Mouse (Mus musculus) erythroid progenitor cell, adult 5-6 weeks (primary cell): ENCODE measurements around the gene Trpm3. TPM values are rescaled to one million over a fixed set of nuclear protein-coding genes. Genes with fewer than 3 reads are reported as not detected.
"Not testable (repeated sequence)": the region's sequence is repeated elsewhere in the genome, so short reads cannot be mapped to it uniquely, and the experiment has no call there.

Experiments used
- ATAC-seq: replicated peaks from 2 replicates; pipeline ENCODE4 v1.8.0; 2016; ENCODE audit warnings: moderate number of reproducible peaks, mild to moderate bottlenecking, moderate TSS enrichment, inconsistent platforms; ENCODE audit not compliant: poor library complexity, low FRiP score, severe bottlenecking
- total RNA-seq, 2 experiments: library from RNA; stranded (forward) in 1 of 2; stranded (reverse) in 1 of 2; fragments of 150-400 nt in 1 of 2; fragments of 186-747, 209-891 nt in 1 of 2; gene quantifications; 2 replicates each; pipeline versions ENCODE4 v1.2.3 to v1.2.4; 2015 to 2017; ENCODE audit warnings: low replicate concordance in 2 of 2

The Trpm3 gene
- total RNA-seq, 2 experiments from 2014 or later: not detected

DNA sequence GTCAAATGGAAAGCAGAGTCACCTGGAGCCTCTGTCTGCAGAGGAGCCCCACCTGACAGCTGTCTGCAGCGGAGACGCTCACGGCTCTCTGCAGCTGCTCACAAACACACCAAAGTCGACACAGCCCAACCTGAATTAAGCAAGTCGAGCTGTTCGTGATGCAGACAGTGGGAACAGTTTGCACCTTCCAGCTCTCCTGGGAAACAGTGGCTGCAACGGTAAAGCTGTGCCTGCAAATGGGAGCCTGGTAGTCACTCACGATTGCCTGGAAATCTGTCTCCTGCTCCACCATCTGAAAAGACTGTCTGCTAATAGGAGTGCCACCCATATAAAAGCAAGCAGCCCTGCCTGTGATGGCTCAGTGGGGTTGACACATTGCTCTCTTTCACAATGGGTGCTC is 865.0 kb downstream of the Trpm3 start:
- ATAC-seq: no peak

DNA sequence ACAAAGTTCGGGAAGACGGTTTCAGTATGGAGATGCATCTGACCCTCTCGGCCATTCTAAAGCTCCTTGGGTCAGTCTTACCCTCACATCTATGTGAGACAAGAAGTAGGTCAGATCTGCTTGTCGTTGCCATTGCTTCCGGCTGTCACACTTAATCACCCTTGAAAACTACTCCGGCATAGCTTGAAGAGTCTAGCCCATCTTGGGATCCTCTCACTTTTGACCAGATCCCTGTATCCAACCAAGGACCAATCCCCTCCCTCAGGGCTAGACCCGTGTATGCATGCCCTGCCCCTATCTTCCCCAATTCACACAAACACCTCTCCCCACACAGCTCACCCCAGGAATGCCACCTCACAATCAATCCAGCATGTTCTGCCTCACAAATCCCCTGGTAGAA is 867.0 kb downstream of the Trpm3 start:
- no peak for ATAC-seq

GRCm38 (mm10) chr19:23006517-23007273 is 867.8 kb downstream of the Trpm3 start:
- no peak for ATAC-seq

DNA sequence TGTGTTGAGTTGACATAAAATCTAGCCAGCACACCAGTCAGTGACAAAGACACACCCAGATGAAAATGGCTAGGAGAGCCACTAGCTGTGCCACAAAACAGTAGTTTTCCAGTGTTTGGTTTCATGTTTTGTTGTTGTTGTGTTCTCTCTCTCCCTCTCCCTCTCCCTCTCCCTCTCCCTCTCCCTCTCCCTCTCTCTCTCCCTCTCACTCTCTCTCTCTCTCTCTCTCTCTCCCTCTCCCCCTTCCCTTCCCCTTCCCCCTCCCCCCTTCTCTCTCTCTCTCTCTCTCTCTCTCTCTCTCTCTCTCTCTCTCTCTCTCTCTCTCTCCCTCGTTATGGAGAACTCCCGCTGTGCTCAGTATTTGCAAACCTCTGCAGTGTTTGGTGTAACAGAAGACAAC is 874.8 kb downstream of the Trpm3 start:
- no peak for ATAC-seq

GRCm38 (mm10) chr19:23015516-23015915 is 876.7 kb downstream of the Trpm3 start:
- 0 out of 2 replicates have a peak, but pooled peaks have one; percentile 54 for ATAC-seq

DNA sequence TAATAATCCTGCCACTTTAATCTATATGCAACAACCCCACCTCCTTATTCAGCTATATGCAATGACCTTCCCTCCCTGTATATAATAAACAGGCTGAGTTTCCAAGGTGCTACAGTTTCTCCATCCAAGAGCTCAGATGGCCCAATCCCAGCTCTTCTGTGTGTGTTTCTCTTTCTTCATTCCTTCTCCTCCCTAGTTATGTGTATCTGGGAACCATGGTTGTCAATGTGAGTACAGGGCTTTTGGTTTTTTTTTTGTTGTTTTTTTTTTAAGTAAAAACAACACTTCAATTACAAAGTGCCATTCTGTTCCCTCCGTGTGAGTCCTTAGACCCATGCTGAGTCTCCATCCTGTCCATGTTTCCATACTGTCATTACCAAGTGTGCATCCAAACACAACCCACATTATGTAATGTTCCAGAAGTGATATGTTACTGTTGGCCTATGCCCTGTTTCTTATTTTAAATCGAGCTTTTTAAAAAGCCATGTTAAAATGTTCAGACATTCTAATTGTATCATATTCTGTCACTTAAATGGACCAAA is 879.4 kb downstream of the Trpm3 start:
- no peak for ATAC-seq

- ATAC-seq: no peak
Observed at GRCm38 (mm10) chr19:23022902-23023301, 884.1 kb downstream of the Trpm3 start.

DNA sequence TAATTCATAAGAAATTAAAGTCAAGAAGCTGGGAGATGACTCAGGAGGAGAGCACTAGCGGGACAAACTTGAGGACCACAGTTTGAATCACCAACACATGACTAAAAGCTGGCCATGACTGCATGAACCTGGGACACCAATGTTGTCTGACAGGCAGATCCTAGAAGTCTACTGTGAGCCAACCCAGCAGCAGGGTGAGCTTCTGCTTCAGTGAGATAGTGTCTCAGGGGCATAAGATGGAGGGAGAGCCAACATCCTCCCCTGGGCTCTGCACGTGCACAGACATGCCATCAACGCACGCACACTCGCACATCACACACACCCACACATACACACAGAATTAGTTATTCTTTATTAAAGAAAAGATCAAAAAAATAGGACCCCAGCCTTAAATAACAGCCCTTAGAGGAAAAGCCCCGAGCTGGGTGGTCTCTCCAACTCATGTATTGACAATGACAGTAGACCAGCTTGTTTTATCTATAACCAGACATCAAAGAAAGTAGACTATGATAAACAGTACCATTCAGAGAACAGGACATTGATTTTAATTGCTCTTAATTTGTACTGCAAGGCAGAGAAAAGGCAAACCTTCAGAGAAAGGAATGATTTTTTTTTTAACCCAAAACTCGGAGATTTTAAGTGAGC is 884.6 kb downstream of the Trpm3 start:
- ATAC-seq: no peak

GRCm38 (mm10) chr19:23024821-23025220 is 886.0 kb downstream of the Trpm3 start:
- ATAC-seq: no peak

GRCm38 (mm10) chr19:23026427-23026826 is 887.6 kb downstream of the Trpm3 start:
- no peak for ATAC-seq

GRCm38 (mm10) chr19:23028283-23028682 is 889.4 kb downstream of the Trpm3 start:
- ATAC-seq: no peak

DNA sequence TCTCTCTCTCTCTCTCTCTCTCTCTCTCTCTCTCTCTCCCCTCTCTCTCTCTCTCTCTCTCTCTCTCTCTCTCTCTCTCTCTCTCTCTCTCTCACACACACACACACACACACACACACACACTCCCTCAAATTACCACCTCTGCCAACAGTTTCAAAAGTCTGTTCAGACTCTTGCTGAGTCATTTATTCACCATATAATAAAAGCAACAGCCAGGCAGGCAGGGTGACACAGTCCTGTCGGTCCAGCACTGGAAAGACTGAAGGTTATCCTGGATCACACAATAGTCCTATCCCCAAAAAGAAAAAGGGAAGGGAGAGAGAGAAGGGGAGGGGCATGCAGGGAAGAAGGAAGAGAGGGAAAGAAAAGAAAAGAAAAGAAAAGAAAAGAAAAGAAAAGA is 894.5 kb downstream of the Trpm3 start:
- ATAC-seq: not testable (repeated sequence)

DNA sequence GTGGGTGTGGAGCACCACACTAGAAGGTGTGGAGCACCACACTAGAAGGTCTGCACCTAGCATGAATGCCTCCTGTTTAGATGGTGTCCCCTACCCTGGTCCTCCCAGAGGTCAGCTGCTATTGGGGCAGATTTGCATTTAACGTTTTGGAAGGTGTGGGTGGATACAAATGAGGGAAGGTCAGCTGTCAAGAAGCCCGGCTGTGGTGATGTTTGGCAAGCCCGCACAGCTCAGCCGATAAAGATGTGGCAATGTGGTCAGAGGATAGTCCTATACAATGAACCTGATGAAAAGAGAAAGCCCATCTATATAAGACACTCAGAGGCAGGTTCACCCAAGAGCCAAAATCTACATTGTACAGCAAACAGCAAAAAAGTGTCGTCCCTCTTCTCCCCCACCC is 895.3 kb downstream of the Trpm3 start:
- ATAC-seq: no peak

- ATAC-seq: no peak
Observed at GRCm38 (mm10) chr19:23034933-23035332, 896.1 kb downstream of the Trpm3 start.

GRCm38 (mm10) chr19:23035786-23036185 is 896.9 kb downstream of the Trpm3 start:
- no peak for ATAC-seq

DNA sequence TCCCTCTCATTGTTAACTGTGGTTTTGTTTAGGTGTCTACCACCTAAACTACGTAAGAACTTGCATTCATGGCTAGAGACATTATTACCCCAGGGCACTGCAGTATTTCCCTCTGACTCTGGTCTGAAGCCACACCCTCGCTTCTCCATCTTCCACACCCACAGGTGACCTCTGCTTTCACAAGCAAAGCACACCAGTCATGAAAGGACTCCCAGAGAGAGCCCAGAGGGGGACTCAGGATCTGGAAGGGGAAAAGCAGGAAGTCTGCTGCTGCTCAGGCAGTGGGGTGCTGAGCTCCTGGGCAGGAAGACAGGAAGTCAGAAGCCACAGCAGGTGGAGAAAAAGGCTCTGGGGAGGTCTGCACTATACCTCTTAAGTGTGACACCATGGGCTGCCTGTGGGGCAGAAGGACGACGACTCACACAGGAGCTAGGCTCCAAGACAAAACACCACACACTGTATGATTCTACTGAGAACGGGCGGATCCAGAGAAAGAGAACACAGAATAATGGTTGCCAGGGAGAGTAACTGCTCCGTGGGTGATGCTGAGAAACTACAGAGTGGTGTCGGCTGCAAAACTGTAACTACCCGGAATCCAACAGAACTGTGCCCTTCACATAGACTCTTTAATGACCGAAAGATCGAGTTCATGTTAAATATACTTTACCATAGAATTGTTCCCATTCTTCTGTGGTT is 898.1 kb downstream of the Trpm3 start:
- ATAC-seq: no peak

DNA sequence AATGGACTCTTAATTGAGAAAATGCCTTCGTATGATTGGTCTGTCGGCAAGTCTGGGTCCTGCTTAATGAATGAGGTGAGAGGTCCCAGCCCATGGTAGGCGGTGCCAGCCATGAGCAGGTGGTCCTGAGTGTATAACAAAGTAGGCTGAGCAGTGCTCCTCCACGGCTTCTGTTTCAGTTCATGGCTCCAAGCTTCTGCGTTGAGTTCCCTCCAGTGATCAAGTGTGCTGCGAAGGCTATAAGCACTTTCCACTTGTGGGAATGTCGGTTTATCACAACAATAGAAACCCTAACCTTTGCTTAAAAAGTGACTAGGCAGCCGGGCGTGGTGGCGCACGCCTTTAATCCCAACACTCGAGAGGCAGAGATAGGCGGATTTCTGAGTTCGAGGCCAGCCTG is 898.7 kb downstream of the Trpm3 start:
- no peak for ATAC-seq

DNA sequence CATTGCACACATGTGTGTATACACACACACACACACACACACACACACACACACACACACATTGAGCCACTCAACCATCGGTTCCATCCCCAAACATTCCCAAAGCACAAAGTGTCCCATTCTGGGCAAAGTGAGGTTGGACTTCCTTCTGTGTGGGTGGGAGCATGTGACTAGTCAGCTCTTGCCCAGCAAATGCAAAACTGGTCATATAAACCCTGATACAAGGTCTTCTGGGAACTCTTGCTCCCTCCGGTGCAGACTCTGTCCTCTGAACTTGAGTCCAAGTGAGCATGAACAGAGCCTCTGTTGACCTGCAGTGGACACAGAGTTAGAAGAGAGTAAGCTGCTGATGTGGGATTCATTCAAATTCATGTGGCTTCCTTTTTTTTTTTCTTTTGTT is 899.5 kb downstream of the Trpm3 start:
- ATAC-seq: no peak

DNA sequence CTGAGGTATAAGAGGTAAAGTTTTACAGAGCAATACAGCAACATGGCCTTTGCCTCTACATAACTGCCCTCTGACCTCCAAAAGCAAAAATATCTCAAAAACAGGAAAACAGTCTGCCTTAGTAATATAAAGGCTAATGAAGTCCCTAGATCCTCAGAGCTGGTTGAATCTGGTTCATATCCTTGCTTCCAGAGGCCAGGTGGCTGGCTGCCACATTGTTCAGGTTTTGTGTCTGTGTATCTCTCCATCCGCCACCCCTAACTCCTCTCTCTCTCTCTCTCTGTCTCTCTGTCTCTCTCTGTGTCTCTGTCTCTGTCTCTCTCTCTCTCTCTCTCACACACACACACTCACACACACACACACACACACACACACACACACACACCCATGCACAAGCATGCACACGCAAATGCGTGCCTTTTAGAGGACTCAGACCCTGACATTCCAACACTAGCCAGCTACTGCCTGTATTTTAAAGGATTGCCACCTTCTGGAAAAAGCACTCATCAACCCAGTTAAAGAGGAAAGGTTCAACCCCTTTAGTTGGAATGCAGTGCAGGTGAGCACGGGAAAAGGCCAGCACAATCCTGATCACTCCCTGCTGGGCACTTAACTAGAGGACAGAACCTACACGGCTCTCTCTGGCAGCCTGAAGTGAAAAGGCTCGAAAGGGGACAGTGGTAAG is 902.8 kb downstream of the Trpm3 start:
- no peak for ATAC-seq

DNA sequence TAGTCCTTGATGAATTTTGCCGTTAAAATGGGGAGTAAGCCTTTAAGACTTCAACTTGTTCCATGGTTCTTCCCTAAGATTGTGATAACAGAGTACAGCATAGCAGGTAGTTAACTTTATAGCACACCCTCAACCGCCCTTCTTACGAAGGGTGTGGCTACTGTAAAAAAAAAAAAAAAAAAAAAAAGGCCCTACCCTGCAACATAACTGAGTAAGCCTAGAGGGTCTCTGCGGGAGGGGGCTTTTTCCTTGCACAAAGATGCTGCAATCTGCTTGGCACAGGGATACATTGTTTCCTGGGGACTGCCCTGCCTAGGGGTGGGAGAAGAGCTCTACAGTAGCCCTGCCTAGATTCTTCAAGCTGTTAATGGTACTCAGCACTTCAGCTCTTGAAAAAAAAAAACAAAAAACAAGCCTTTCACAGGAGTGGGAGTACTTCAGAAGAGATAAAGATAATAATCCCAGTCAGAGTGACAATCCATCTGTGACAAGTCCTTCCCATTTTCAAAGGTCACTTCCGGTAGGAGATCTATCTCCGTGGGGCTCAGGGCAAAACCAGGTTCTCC is 903.4 kb downstream of the Trpm3 start:
- no peak for ATAC-seq
